26 mouse cellular contexts compared by ENCODE assay signal in genomic region chr9:53857864-53858263, GRCm38 (mm10). TPM values are rescaled to one million over a fixed set of nuclear protein-coding genes. Genes with fewer than 3 reads are reported as not detected.
"Had no signal": no experiment of that assay in that cellular context is flagged by ENCODE, and none has a peak within 500 bp of the region (broad histone marks: within the 10 kb centered on the region; RNA-seq: fewer than 3 reads in every experiment).

No protein-coding gene starts in this region.

- H3K36me3 ChIP-seq: limb, embryonic 12.5 days; limb, embryonic 15.5 days; midbrain, embryonic 12.5 days; midbrain, embryonic 15.5 days; neural tube, embryonic 12.5 days; neural tube, embryonic 15.5 days had no signal

- H3K27ac ChIP-seq: limb, embryonic 12.5 days; limb, embryonic 15.5 days; liver, embryonic 14.5 days; macrophage; midbrain, embryonic 12.5 days; midbrain, embryonic 15.5 days; neural tube, embryonic 12.5 days; neural tube, embryonic 15.5 days; stomach, postnatal 0 days had no signal

- H3K27me3 ChIP-seq: limb, embryonic 12.5 days; limb, embryonic 15.5 days; midbrain, embryonic 12.5 days; midbrain, embryonic 15.5 days; neural tube, embryonic 12.5 days; neural tube, embryonic 15.5 days had no signal

- H3K9me3 ChIP-seq: limb, embryonic 12.5 days; limb, embryonic 15.5 days; midbrain, embryonic 12.5 days; midbrain, embryonic 15.5 days; neural tube, embryonic 12.5 days; neural tube, embryonic 15.5 days had no signal

- DNase-seq: kidney, postnatal 14 days; kidney, postnatal 4 days; left cerebral cortex, postnatal 4 days; liver, postnatal 0 days; lung, embryonic 14.5 days; right cerebral cortex, adult 18-20 months; right cerebral cortex, postnatal 14 days; right cerebral cortex, postnatal 4 days; thymus, adult 18-20 months; thymus, postnatal 14 days; thymus, postnatal 4 days had no signal

- H3K9ac ChIP-seq: limb, embryonic 12.5 days; limb, embryonic 15.5 days; liver, embryonic 14.5 days; liver, postnatal 0 days; lung, embryonic 14.5 days; midbrain, embryonic 12.5 days; midbrain, embryonic 15.5 days; neural tube, embryonic 12.5 days; neural tube, embryonic 15.5 days had no signal

- H3K4me1 ChIP-seq: limb, embryonic 12.5 days; limb, embryonic 15.5 days; midbrain, embryonic 12.5 days; midbrain, embryonic 15.5 days; neural tube, embryonic 12.5 days; neural tube, embryonic 15.5 days had no signal

- ATAC-seq: liver, postnatal 0 days; lung, postnatal 0 days; midbrain, embryonic 15.5 days had no signal

- H3K4me2 ChIP-seq: limb, embryonic 12.5 days; limb, embryonic 15.5 days; liver, embryonic 11.5 days; lung, embryonic 14.5 days; midbrain, embryonic 12.5 days; midbrain, embryonic 15.5 days; neural tube, embryonic 12.5 days; neural tube, embryonic 15.5 days had no signal

- H3K4me3 ChIP-seq: limb, embryonic 12.5 days; limb, embryonic 15.5 days; midbrain, embryonic 12.5 days; midbrain, embryonic 15.5 days; neural tube, embryonic 12.5 days; neural tube, embryonic 15.5 days had no signal

RNA-seq across cellular contexts. Expression of gene Sln, which starts 7.9 kb away (rescaled TPM):
- total RNA-seq: layer of hippocampus, adult 18-20 months; left cerebral cortex, postnatal 14 days; left cerebral cortex, postnatal 4 days; megakaryocyte, adult 5-6 weeks had no signal
- polyA plus RNA-seq: macrophage; midbrain, embryonic 12.5 days; midbrain, embryonic 15.5 days; stomach, embryonic 14.5 days had no signal
